Mouse (Mus musculus): Measurements from ENCODE around the gene Chchd3. TPM values are rescaled to one million over a fixed set of nuclear protein-coding genes. Genes with fewer than 3 reads are reported as not detected.

Chchd3 gene
- polyA plus RNA-seq, 1 experiment from 2014 or later = 135 TPM

GRCm38 (mm10) chr6:33040360-33041090, 19.5 kb downstream of the Chchd3 start:
- WGBS = 97% methylated on average over 4 of the region's 4 CpGs
- Histone ChIP-seq H3K9ac (ENCODE audit: low read length) (no peak overlapping the region), H3K36me3 (ENCODE audit: control insufficient read depth, insufficient read depth, low read length) (no peaks in the 10 kb centered on the region; the same call in 1 of the 2 replicates), H3K27ac (ENCODE audit: low read depth, low read length) (no peak overlapping the region), H3K4me1 (replicated peaks; ENCODE audit: control insufficient read depth, insufficient read depth, low read length) (no peaks in the 10 kb centered on the region; the same call in 1 of the 2 replicates), H3K4me3 (ENCODE audit: low read depth, low read length) (no peak overlapping the region), H3K9me3 (ENCODE audit: control insufficient read depth, low read length) (no peaks in the 10 kb centered on the region), H3K4me2 (ENCODE audit: low read depth, low read length, severe bottlenecking) (no peak overlapping the region), H3K27me3 (ENCODE audit: control insufficient read depth, insufficient read depth, low read length) (no peaks in the 10 kb centered on the region)
- no peak for ATAC-seq (replicated peaks; ENCODE audit: low FRiP score)
- no peak for DNase-seq (ENCODE audit: low spot score)

GRCm38 (mm10) chr6:33032543-33032942, 27.5 kb downstream of the Chchd3 start:
- DNase-seq (ENCODE audit: low spot score) = no peak
- no peak overlapping the region for H3K27ac ChIP-seq (ENCODE audit: low read depth, low read length)
- H3K9ac ChIP-seq (ENCODE audit: low read length) = no peak overlapping the region
- WGBS = 81% methylated on average over 1 of the region's 1 CpGs
- no peaks in the 10 kb centered on the region for H3K36me3 ChIP-seq (ENCODE audit: control insufficient read depth, insufficient read depth, low read length)
- no peaks in the 10 kb centered on the region; the same call in 1 of the 2 replicates for H3K4me1 ChIP-seq (replicated peaks; ENCODE audit: control insufficient read depth, insufficient read depth, low read length)
- H3K4me3 ChIP-seq (ENCODE audit: low read depth, low read length) = no peak overlapping the region
- no peak overlapping the region for H3K4me2 ChIP-seq (ENCODE audit: low read depth, low read length, severe bottlenecking)
- no peak for ATAC-seq (replicated peaks; ENCODE audit: low FRiP score)
- H3K27me3 ChIP-seq (ENCODE audit: control insufficient read depth, insufficient read depth, low read length) = no peaks in the 10 kb centered on the region
- no peaks in the 10 kb centered on the region for H3K9me3 ChIP-seq (ENCODE audit: control insufficient read depth, low read length)

- H3K4me1 ChIP-seq (replicated peaks; ENCODE audit: control insufficient read depth, insufficient read depth, low read length) = no peaks in the 10 kb centered on the region; the same call in 1 of the 2 replicates
- H3K36me3 ChIP-seq (ENCODE audit: control insufficient read depth, insufficient read depth, low read length) = no peaks in the 10 kb centered on the region
- no peaks in the 10 kb centered on the region for H3K9me3 ChIP-seq (ENCODE audit: control insufficient read depth, low read length)
- no peak overlapping the region for H3K4me3 ChIP-seq (ENCODE audit: low read depth, low read length)
- H3K27me3 ChIP-seq (ENCODE audit: control insufficient read depth, insufficient read depth, low read length) = no peaks in the 10 kb centered on the region
- H3K4me2 ChIP-seq (ENCODE audit: low read depth, low read length, severe bottlenecking) = no peak overlapping the region
- WGBS = 81% methylated on average over 2 of the region's 2 CpGs
- no peak for ATAC-seq (replicated peaks; ENCODE audit: low FRiP score)
- no peak overlapping the region for H3K27ac ChIP-seq (ENCODE audit: low read depth, low read length)
- no peak for DNase-seq (ENCODE audit: low spot score)
- H3K9ac ChIP-seq (ENCODE audit: low read length) = no peak overlapping the region
These were observed 28.4 kb downstream of the Chchd3 start for GRCm38 (mm10) chr6:33031631-33032030.

- H3K36me3 ChIP-seq (ENCODE audit: control insufficient read depth, insufficient read depth, low read length) = no peaks in the 10 kb centered on the region
- no peak overlapping the region for H3K4me2 ChIP-seq (ENCODE audit: low read depth, low read length, severe bottlenecking)
- ATAC-seq (replicated peaks; ENCODE audit: low FRiP score) (no peak), DNase-seq (ENCODE audit: low spot score) (no peak)
- no peaks in the 10 kb centered on the region for H3K4me1 ChIP-seq (replicated peaks; ENCODE audit: control insufficient read depth, insufficient read depth, low read length)
- H3K27ac ChIP-seq (ENCODE audit: low read depth, low read length) = no peak overlapping the region
- 91% methylated on average over 6 of the region's 6 CpGs for WGBS
- no peak overlapping the region for H3K4me3 ChIP-seq (ENCODE audit: low read depth, low read length)
- H3K9ac ChIP-seq (ENCODE audit: low read length) = no peak overlapping the region
- H3K27me3 ChIP-seq (ENCODE audit: control insufficient read depth, insufficient read depth, low read length) = no peaks in the 10 kb centered on the region
- no peaks in the 10 kb centered on the region for H3K9me3 ChIP-seq (ENCODE audit: control insufficient read depth, low read length)
These were observed 31.8 kb downstream of the Chchd3 start for GRCm38 (mm10) chr6:33028296-33028695.

- no peaks in the 10 kb centered on the region for H3K4me1 ChIP-seq (replicated peaks; ENCODE audit: control insufficient read depth, insufficient read depth, low read length)
- H3K4me3 ChIP-seq (ENCODE audit: low read depth, low read length) = no peak overlapping the region
- H3K27me3 ChIP-seq (ENCODE audit: control insufficient read depth, insufficient read depth, low read length) = no peaks in the 10 kb centered on the region
- DNase-seq (ENCODE audit: low spot score) = no peak
- 97% methylated on average over 2 of the region's 2 CpGs for whole genome bisulfite sequencing
- no peaks in the 10 kb centered on the region for H3K36me3 ChIP-seq (ENCODE audit: control insufficient read depth, insufficient read depth, low read length)
- H3K9ac ChIP-seq (ENCODE audit: low read length) = no peak overlapping the region
- no peak overlapping the region for H3K4me2 ChIP-seq (ENCODE audit: low read depth, low read length, severe bottlenecking)
- no peak overlapping the region for H3K27ac ChIP-seq (ENCODE audit: low read depth, low read length)
- ATAC-seq (replicated peaks; ENCODE audit: low FRiP score) = no peak
- no peaks in the 10 kb centered on the region for H3K9me3 ChIP-seq (ENCODE audit: control insufficient read depth, low read length)
These were observed 35.0 kb downstream of the Chchd3 start for GRCm38 (mm10) chr6:33025041-33025440.

GRCm38 (mm10) chr6:33004607-33005006, 55.5 kb downstream of the Chchd3 start:
- Histone ChIP-seq H3K9me3 (ENCODE audit: control insufficient read depth, low read length) (no peaks in the 10 kb centered on the region), H3K4me3 (ENCODE audit: low read depth, low read length) (no peak overlapping the region), H3K4me2 (ENCODE audit: low read depth, low read length, severe bottlenecking) (no peak overlapping the region), H3K36me3 (ENCODE audit: control insufficient read depth, insufficient read depth, low read length) (no peaks in the 10 kb centered on the region), H3K9ac (ENCODE audit: low read length) (no peak overlapping the region), H3K27me3 (ENCODE audit: control insufficient read depth, insufficient read depth, low read length) (no peaks in the 10 kb centered on the region), H3K4me1 (replicated peaks; ENCODE audit: control insufficient read depth, insufficient read depth, low read length) (no peaks in the 10 kb centered on the region), H3K27ac (ENCODE audit: low read depth, low read length) (no peak overlapping the region)
- no peak for DNase-seq (ENCODE audit: low spot score)
- no peak for ATAC-seq (replicated peaks; ENCODE audit: low FRiP score)
- 94% methylated on average over 3 of the region's 3 CpGs for WGBS

GRCm38 (mm10) chr6:33002988-33003387, 57.1 kb downstream of the Chchd3 start:
- no peaks in the 10 kb centered on the region for H3K9me3 ChIP-seq (ENCODE audit: control insufficient read depth, low read length)
- no peaks in the 10 kb centered on the region for H3K4me1 ChIP-seq (replicated peaks; ENCODE audit: control insufficient read depth, insufficient read depth, low read length)
- no peak for DNase-seq (ENCODE audit: low spot score)
- H3K9ac ChIP-seq (ENCODE audit: low read length) = no peak overlapping the region
- no peak overlapping the region for H3K4me2 ChIP-seq (ENCODE audit: low read depth, low read length, severe bottlenecking)
- 84% methylated on average over 1 of the region's 1 CpGs for WGBS
- no peak overlapping the region for H3K27ac ChIP-seq (ENCODE audit: low read depth, low read length)
- ATAC-seq (replicated peaks; ENCODE audit: low FRiP score) = no peak
- H3K27me3 ChIP-seq (ENCODE audit: control insufficient read depth, insufficient read depth, low read length) = no peaks in the 10 kb centered on the region
- no peak overlapping the region for H3K4me3 ChIP-seq (ENCODE audit: low read depth, low read length)
- no peaks in the 10 kb centered on the region for H3K36me3 ChIP-seq (ENCODE audit: control insufficient read depth, insufficient read depth, low read length)

- Histone ChIP-seq H3K27ac (ENCODE audit: low read depth, low read length) (no peak overlapping the region), H3K4me3 (ENCODE audit: low read depth, low read length) (no peak overlapping the region), H3K36me3 (ENCODE audit: control insufficient read depth, insufficient read depth, low read length) (no peaks in the 10 kb centered on the region), H3K4me1 (replicated peaks; ENCODE audit: control insufficient read depth, insufficient read depth, low read length) (no peaks in the 10 kb centered on the region), H3K27me3 (ENCODE audit: control insufficient read depth, insufficient read depth, low read length) (no peaks in the 10 kb centered on the region), H3K9ac (ENCODE audit: low read length) (no peak overlapping the region), H3K4me2 (ENCODE audit: low read depth, low read length, severe bottlenecking) (no peak overlapping the region), H3K9me3 (ENCODE audit: control insufficient read depth, low read length) (no peaks in the 10 kb centered on the region)
- 93% methylated on average over 15 of the region's 15 CpGs for WGBS
- no peak for DNase-seq (ENCODE audit: low spot score)
- ATAC-seq (replicated peaks; ENCODE audit: low FRiP score) = no peak
These were observed 58.8 kb downstream of the Chchd3 start for GRCm38 (mm10) chr6:33001271-33001670.

- no peaks in the 10 kb centered on the region for H3K4me1 ChIP-seq (replicated peaks; ENCODE audit: control insufficient read depth, insufficient read depth, low read length)
- no peaks in the 10 kb centered on the region for H3K9me3 ChIP-seq (ENCODE audit: control insufficient read depth, low read length)
- H3K4me3 ChIP-seq (ENCODE audit: low read depth, low read length) = no peak overlapping the region
- H3K36me3 ChIP-seq (ENCODE audit: control insufficient read depth, insufficient read depth, low read length) = no peaks in the 10 kb centered on the region
- no peak overlapping the region for H3K27ac ChIP-seq (ENCODE audit: low read depth, low read length)
- 93% methylated on average over 1 of the region's 1 CpGs for WGBS
- H3K9ac ChIP-seq (ENCODE audit: low read length) = no peak overlapping the region
- H3K4me2 ChIP-seq (ENCODE audit: low read depth, low read length, severe bottlenecking) = no peak overlapping the region
- no peaks in the 10 kb centered on the region for H3K27me3 ChIP-seq (ENCODE audit: control insufficient read depth, insufficient read depth, low read length)
- ATAC-seq (replicated peaks; ENCODE audit: low FRiP score) (no peak), DNase-seq (ENCODE audit: low spot score) (no peak)
These were observed 63.5 kb downstream of the Chchd3 start for GRCm38 (mm10) chr6:32996597-32996996.
